Mouse (Mus musculus): ENCODE results near the gene Tspan31.

GRCm38 (mm10) chr10:127069281-127070189 lies 529 bp downstream of the Tspan31 start:
- no peak for TF ChIP-seq CTCF (IDR thresholded peaks at IDR 0.05; ENCODE audit: low read depth, low read length)
- no peak; the same call in 1 of the 2 replicates for TF ChIP-seq POLR2A (IDR thresholded peaks at IDR 0.05; ENCODE audit: borderline replicate concordance, low read depth, low read length)

Measured in bone marrow macrophage, adult 2 months (primary cell).